Mouse (Mus musculus): ENCODE measurements around the gene Rab15. TPM values are rescaled to one million over a fixed set of nuclear protein-coding genes. Genes with fewer than 3 reads are reported as not detected.
A peak's percentile ranks its signal among the peaks of the same experiment; 100 is the strongest.

Gene Rab15
- polyA plus RNA-seq, 1 experiment from 2014 or later, result 11.8 TPM

- no peak overlapping the region for H3K4me2 ChIP-seq (ENCODE audit: low read length)
- H3K27ac ChIP-seq (ENCODE audit: low read depth, low read length), result no peak overlapping the region
- DNase-seq (ENCODE audit: low spot score) (no peak), ATAC-seq (no peak)
- H3K9ac ChIP-seq (ENCODE audit: low read length), result no peak overlapping the region
- H3K4me1 ChIP-seq (ENCODE audit: control insufficient read depth, insufficient read depth, low read length), result no peaks in the 10 kb centered on the region
- H3K36me3 ChIP-seq (ENCODE audit: control insufficient read depth, insufficient read depth, low read length), result 0 out of 2 replicates have a peak, but pooled peaks cover 3% of the 10 kb centered on the region
- no peak overlapping the region for H3K4me3 ChIP-seq (ENCODE audit: low read depth, low read length)
- H3K27me3 ChIP-seq (replicated peaks; ENCODE audit: control insufficient read depth, insufficient read depth, low read length), result no peaks in the 10 kb centered on the region
- no peaks in the 10 kb centered on the region for H3K9me3 ChIP-seq (replicated peaks; ENCODE audit: control insufficient read depth, low read length)
Observed at GRCm38 (mm10) chr12:76777845-76778244, 44.9 kb downstream of the Rab15 start.

GRCm38 (mm10) chr12:76776898-76777297 is 45.8 kb downstream of the Rab15 start:
- H3K27me3 ChIP-seq (replicated peaks; ENCODE audit: control insufficient read depth, insufficient read depth, low read length), result no peaks in the 10 kb centered on the region
- 95% methylated on average over 5 of the region's 5 CpGs for WGBS
- H3K9ac ChIP-seq (ENCODE audit: low read length), result no peak overlapping the region
- ATAC-seq (no peak), DNase-seq (ENCODE audit: low spot score) (no peak)
- H3K4me3 ChIP-seq (ENCODE audit: low read depth, low read length), result no peak overlapping the region
- no peaks in the 10 kb centered on the region for H3K9me3 ChIP-seq (replicated peaks; ENCODE audit: control insufficient read depth, low read length)
- no peak overlapping the region for H3K4me2 ChIP-seq (ENCODE audit: low read length)
- no peaks in the 10 kb centered on the region for H3K4me1 ChIP-seq (ENCODE audit: control insufficient read depth, insufficient read depth, low read length)
- 0 out of 2 replicates have a peak, but pooled peaks cover 3% of the 10 kb centered on the region for H3K36me3 ChIP-seq (ENCODE audit: control insufficient read depth, insufficient read depth, low read length)
- no peak overlapping the region for H3K27ac ChIP-seq (ENCODE audit: low read depth, low read length)

GRCm38 (mm10) chr12:76775132-76775531 is 47.6 kb downstream of the Rab15 start:
- Histone ChIP-seq H3K27ac (ENCODE audit: low read depth, low read length) (no peak overlapping the region), H3K9ac (ENCODE audit: low read length) (no peak overlapping the region), H3K4me2 (ENCODE audit: low read length) (no peak overlapping the region), H3K36me3 (ENCODE audit: control insufficient read depth, insufficient read depth, low read length) (0 out of 2 replicates have a peak, but pooled peaks cover 3% of the 10 kb centered on the region), H3K27me3 (replicated peaks; ENCODE audit: control insufficient read depth, insufficient read depth, low read length) (no peaks in the 10 kb centered on the region), H3K4me3 (ENCODE audit: low read depth, low read length) (no peak overlapping the region), H3K9me3 (replicated peaks; ENCODE audit: control insufficient read depth, low read length) (no peaks in the 10 kb centered on the region), H3K4me1 (ENCODE audit: control insufficient read depth, insufficient read depth, low read length) (no peaks in the 10 kb centered on the region)
- 73% methylated on average over 4 of the region's 4 CpGs for WGBS
- DNase-seq (ENCODE audit: low spot score), result no peak
- ATAC-seq, result no peak

DNA sequence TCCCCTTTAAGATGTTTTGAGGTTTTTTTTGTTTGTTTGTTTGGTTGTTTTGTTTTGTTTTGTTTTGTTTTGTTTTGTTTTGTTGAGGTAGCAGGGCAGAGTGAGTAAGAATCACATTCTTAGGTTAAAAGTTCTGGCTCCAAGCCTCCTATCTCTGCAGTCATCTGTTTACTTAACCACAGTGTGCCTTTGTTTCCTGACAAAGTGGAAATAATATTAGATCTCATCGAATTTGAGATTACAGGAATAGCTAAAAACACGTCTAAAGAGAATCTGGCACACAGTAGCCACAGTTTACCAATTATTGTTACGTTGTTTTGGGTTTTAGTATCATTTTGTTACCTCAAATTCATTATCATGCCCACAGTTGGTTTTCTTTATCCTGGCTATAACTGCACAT is 48.1 kb downstream of the Rab15 start:
- Histone ChIP-seq H3K27ac (ENCODE audit: low read depth, low read length) (no peak overlapping the region), H3K9ac (ENCODE audit: low read length) (no peak overlapping the region), H3K4me3 (ENCODE audit: low read depth, low read length) (no peak overlapping the region), H3K36me3 (ENCODE audit: control insufficient read depth, insufficient read depth, low read length) (0 out of 2 replicates have a peak, but pooled peaks cover 3% of the 10 kb centered on the region), H3K4me1 (ENCODE audit: control insufficient read depth, insufficient read depth, low read length) (no peaks in the 10 kb centered on the region), H3K27me3 (replicated peaks; ENCODE audit: control insufficient read depth, insufficient read depth, low read length) (no peaks in the 10 kb centered on the region), H3K4me2 (ENCODE audit: low read length) (no peak overlapping the region), H3K9me3 (replicated peaks; ENCODE audit: control insufficient read depth, low read length) (no peaks in the 10 kb centered on the region)
- 83% methylated on average over 3 of the region's 3 CpGs for WGBS
- DNase-seq (ENCODE audit: low spot score) (no peak), ATAC-seq (no peak)

DNA sequence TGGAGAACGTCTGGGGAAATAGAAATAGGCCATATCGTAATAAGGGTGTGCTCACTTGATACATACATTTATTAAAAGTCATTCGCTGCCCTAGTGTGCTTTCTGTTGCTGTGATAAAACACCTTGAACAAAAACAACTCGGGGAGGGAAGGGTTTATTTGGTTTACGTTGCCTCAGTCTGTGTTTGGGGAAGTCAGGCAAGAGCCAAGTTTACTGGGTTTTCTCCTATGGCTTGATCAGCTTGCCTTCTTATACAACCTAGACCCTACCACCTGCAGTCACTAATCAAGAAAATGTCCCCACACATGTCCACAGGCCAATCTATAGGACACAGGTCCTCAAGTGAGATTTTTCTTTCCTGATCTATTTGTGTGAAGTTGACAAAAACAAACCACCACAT is 51.2 kb downstream of the Rab15 start:
- H3K4me1 ChIP-seq (ENCODE audit: control insufficient read depth, insufficient read depth, low read length), result no peaks in the 10 kb centered on the region
- no peak overlapping the region for H3K4me3 ChIP-seq (ENCODE audit: low read depth, low read length)
- H3K27ac ChIP-seq (ENCODE audit: low read depth, low read length), result no peak overlapping the region
- 91% methylated on average over 5 of the region's 5 CpGs for WGBS
- ATAC-seq, result no peak
- no peaks in the 10 kb centered on the region for H3K9me3 ChIP-seq (replicated peaks; ENCODE audit: control insufficient read depth, low read length)
- DNase-seq (ENCODE audit: low spot score), result no peak
- H3K36me3 ChIP-seq (ENCODE audit: control insufficient read depth, insufficient read depth, low read length), result no peaks in the 10 kb centered on the region
- no peak overlapping the region for H3K9ac ChIP-seq (ENCODE audit: low read length)
- H3K27me3 ChIP-seq (replicated peaks; ENCODE audit: control insufficient read depth, insufficient read depth, low read length), result no peaks in the 10 kb centered on the region
- no peak overlapping the region for H3K4me2 ChIP-seq (ENCODE audit: low read length)

- Histone ChIP-seq H3K9me3 (replicated peaks; ENCODE audit: control insufficient read depth, low read length) (no peaks in the 10 kb centered on the region), H3K27ac (ENCODE audit: low read depth, low read length) (no peak overlapping the region), H3K9ac (ENCODE audit: low read length) (no peak overlapping the region), H3K36me3 (ENCODE audit: control insufficient read depth, insufficient read depth, low read length) (no peaks in the 10 kb centered on the region), H3K27me3 (replicated peaks; ENCODE audit: control insufficient read depth, insufficient read depth, low read length) (no peaks in the 10 kb centered on the region), H3K4me2 (ENCODE audit: low read length) (no peak overlapping the region), H3K4me3 (ENCODE audit: low read depth, low read length) (no peak overlapping the region), H3K4me1 (ENCODE audit: control insufficient read depth, insufficient read depth, low read length) (peaks cover 4% of the 10 kb centered on the region; the same call in 1 of the 2 replicates)
- DNase-seq (ENCODE audit: low spot score) (no peak), ATAC-seq (no peak)
- WGBS, result 88% methylated on average over 5 of the region's 5 CpGs
Observed at GRCm38 (mm10) chr12:76770841-76771500, 51.7 kb downstream of the Rab15 start.

DNA sequence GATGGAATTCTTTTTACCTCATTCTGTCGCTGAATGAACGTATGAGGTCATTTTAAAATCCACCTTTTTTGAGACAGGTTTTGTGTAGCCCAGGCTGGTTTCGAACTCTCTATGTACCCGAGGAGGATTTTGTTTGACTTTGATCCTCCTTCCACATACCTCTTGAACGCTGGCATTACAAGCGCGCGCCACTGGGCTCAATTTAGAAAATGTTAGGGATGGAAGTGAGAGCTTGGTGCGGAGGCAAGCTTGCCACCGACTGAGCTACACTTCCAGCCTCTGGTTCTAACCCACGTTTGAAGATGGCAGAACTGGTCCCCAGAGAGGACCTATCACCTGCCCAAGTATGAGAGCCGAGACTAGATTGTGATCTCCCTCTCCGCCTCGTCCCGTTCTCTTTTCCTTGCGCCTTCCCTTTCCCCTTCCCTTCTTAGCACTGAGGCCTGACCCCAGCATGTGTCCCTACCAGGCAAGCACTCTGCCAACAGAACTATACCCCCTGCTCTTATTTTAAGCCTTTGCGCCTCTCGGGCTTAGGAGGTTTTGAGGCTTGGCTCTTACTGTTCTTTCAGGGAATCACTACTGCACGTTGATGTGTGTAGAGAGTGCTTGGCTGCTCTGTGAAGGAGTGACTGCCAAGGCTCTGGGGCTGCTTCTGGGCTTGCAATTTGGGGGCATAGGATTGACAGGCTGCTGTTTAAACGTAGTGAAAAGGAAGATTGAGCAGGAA is 56.6 kb downstream of the Rab15 start:
- DNase-seq (ENCODE audit: low spot score) (peak; percentile 12), ATAC-seq (peak; percentile 46; the same call in 1 of the 2 replicates)
- peak overlapping the region; percentile 61 for H3K4me3 ChIP-seq (ENCODE audit: low read depth, low read length)
- no peaks in the 10 kb centered on the region for H3K9me3 ChIP-seq (replicated peaks; ENCODE audit: control insufficient read depth, low read length)
- H3K27me3 ChIP-seq (replicated peaks; ENCODE audit: control insufficient read depth, insufficient read depth, low read length), result no peaks in the 10 kb centered on the region
- peak overlapping the region; percentile 81; the same call in 1 of the 2 replicates for H3K27ac ChIP-seq (ENCODE audit: low read depth, low read length)
- H3K36me3 ChIP-seq (ENCODE audit: control insufficient read depth, insufficient read depth, low read length), result no peaks in the 10 kb centered on the region
- peak overlapping the region; percentile 75 for H3K9ac ChIP-seq (ENCODE audit: low read length)
- H3K4me2 ChIP-seq (ENCODE audit: low read length), result peak overlapping the region; percentile 66
- 30% methylated on average over 20 of the region's 20 CpGs for WGBS
- H3K4me1 ChIP-seq (ENCODE audit: control insufficient read depth, insufficient read depth, low read length), result peaks cover 4% of the 10 kb centered on the region; the same call in 1 of the 2 replicates

GRCm38 (mm10) chr12:76765354-76765851 is 57.3 kb downstream of the Rab15 start, which contains the start of the genes Churc1 and Fntb:
TSS of gene Churc1 (plus strand) at chr12:76765538.
TSS of gene Fntb (plus strand) at chr12:76765589.
- peak; percentile 98 for ATAC-seq
- no peaks in the 10 kb centered on the region for H3K36me3 ChIP-seq (ENCODE audit: control insufficient read depth, insufficient read depth, low read length)
- peak within 1 kb of the TSS; percentile 81 for H3K27ac ChIP-seq (ENCODE audit: low read depth, low read length)
- H3K4me2 ChIP-seq (ENCODE audit: low read length), result peak within 1 kb of the TSS; percentile 66
- no peaks in the 10 kb centered on the region for H3K27me3 ChIP-seq (replicated peaks; ENCODE audit: control insufficient read depth, insufficient read depth, low read length)
- peak within 1 kb of the TSS; percentile 61 for H3K4me3 ChIP-seq (ENCODE audit: low read depth, low read length)
- peak within 1 kb of the TSS; percentile 75 for H3K9ac ChIP-seq (ENCODE audit: low read length)
- H3K9me3 ChIP-seq (replicated peaks; ENCODE audit: control insufficient read depth, low read length), result no peaks in the 10 kb centered on the region
- H3K4me1 ChIP-seq (ENCODE audit: control insufficient read depth, insufficient read depth, low read length), result peaks cover 4% of the 10 kb centered on the region; the same call in 1 of the 2 replicates
- WGBS, result under 1% methylated on average over 31 of the region's 31 CpGs
- DNase-seq (ENCODE audit: low spot score), result peak; percentile 98

Data from forebrain, embryonic 14.5 days (tissue).